Mouse (Mus musculus): ENCODE results near the gene Elovl7. TPM values are rescaled to one million over a fixed set of nuclear protein-coding genes. Genes with fewer than 3 reads are reported as not detected.

Elovl7 gene
- polyA plus RNA-seq, 1 experiment from 2014 or later: 24.6 TPM

- H3K4me1 ChIP-seq (ENCODE audit: control insufficient read depth, insufficient read depth, low read length): 0 out of 2 replicates have a peak, but pooled peaks cover 7% of the 10 kb centered on the region
- H3K9ac ChIP-seq (replicated peaks; ENCODE audit: low read depth, low read length): no peak overlapping the region
- no peaks in the 10 kb centered on the region for H3K36me3 ChIP-seq (ENCODE audit: control insufficient read depth, insufficient read depth, low read length)
- no peaks in the 10 kb centered on the region for H3K27me3 ChIP-seq (ENCODE audit: control insufficient read depth, insufficient read depth, low read length)
- peak overlapping the region; percentile 41; the same call in 1 of the 2 replicates for H3K27ac ChIP-seq (ENCODE audit: low read length)
- 0 out of 2 replicates have a peak overlapping the region, but pooled peaks have one; percentile 0 for H3K4me2 ChIP-seq (replicated peaks; ENCODE audit: low read depth, low read length)
- H3K9me3 ChIP-seq (ENCODE audit: control insufficient read depth, low read depth, low read length): no peaks in the 10 kb centered on the region
- WGBS: 49% methylated on average over 5 of the region's 5 CpGs
- no peak for ATAC-seq (ENCODE audit: insufficient number of reproducible peaks, insufficient read depth, low FRiP score, low read depth)
- H3K4me3 ChIP-seq (ENCODE audit: low read depth, low read length): no peak overlapping the region
Observed at GRCm38 (mm10) chr13:108298241-108298640, 84.0 kb downstream of the Elovl7 start.

- Histone ChIP-seq H3K4me1 (ENCODE audit: control insufficient read depth, insufficient read depth, low read length) (0 out of 2 replicates have a peak, but pooled peaks cover 7% of the 10 kb centered on the region), H3K27me3 (ENCODE audit: control insufficient read depth, insufficient read depth, low read length) (no peaks in the 10 kb centered on the region), H3K36me3 (ENCODE audit: control insufficient read depth, insufficient read depth, low read length) (no peaks in the 10 kb centered on the region), H3K4me3 (ENCODE audit: low read depth, low read length) (no peak overlapping the region), H3K27ac (ENCODE audit: low read length) (peak overlapping the region; percentile 6; the same call in 1 of the 2 replicates), H3K9ac (replicated peaks; ENCODE audit: low read depth, low read length) (no peak overlapping the region), H3K9me3 (ENCODE audit: control insufficient read depth, low read depth, low read length) (no peaks in the 10 kb centered on the region), H3K4me2 (replicated peaks; ENCODE audit: low read depth, low read length) (no peak overlapping the region)
- 21% methylated on average over 5 of the region's 5 CpGs for WGBS
- ATAC-seq (ENCODE audit: insufficient number of reproducible peaks, insufficient read depth, low FRiP score, low read depth): peak; percentile 60; the same call in 1 of the 2 replicates
Observed at GRCm38 (mm10) chr13:108300346-108300950, 86.2 kb downstream of the Elovl7 start.

- ATAC-seq (ENCODE audit: insufficient number of reproducible peaks, insufficient read depth, low FRiP score, low read depth): no peak
- Histone ChIP-seq H3K4me2 (replicated peaks; ENCODE audit: low read depth, low read length) (no peak overlapping the region), H3K9me3 (ENCODE audit: control insufficient read depth, low read depth, low read length) (no peaks in the 10 kb centered on the region), H3K9ac (replicated peaks; ENCODE audit: low read depth, low read length) (no peak overlapping the region), H3K27ac (ENCODE audit: low read length) (peak overlapping the region; percentile 55), H3K36me3 (ENCODE audit: control insufficient read depth, insufficient read depth, low read length) (no peaks in the 10 kb centered on the region), H3K27me3 (ENCODE audit: control insufficient read depth, insufficient read depth, low read length) (no peaks in the 10 kb centered on the region), H3K4me3 (ENCODE audit: low read depth, low read length) (no peak overlapping the region), H3K4me1 (ENCODE audit: control insufficient read depth, insufficient read depth, low read length) (0 out of 2 replicates have a peak, but pooled peaks cover 7% of the 10 kb centered on the region)
- 48% methylated on average over 7 of the region's 7 CpGs for WGBS
Observed at GRCm38 (mm10) chr13:108301411-108301810, 87.2 kb downstream of the Elovl7 start.

DNA sequence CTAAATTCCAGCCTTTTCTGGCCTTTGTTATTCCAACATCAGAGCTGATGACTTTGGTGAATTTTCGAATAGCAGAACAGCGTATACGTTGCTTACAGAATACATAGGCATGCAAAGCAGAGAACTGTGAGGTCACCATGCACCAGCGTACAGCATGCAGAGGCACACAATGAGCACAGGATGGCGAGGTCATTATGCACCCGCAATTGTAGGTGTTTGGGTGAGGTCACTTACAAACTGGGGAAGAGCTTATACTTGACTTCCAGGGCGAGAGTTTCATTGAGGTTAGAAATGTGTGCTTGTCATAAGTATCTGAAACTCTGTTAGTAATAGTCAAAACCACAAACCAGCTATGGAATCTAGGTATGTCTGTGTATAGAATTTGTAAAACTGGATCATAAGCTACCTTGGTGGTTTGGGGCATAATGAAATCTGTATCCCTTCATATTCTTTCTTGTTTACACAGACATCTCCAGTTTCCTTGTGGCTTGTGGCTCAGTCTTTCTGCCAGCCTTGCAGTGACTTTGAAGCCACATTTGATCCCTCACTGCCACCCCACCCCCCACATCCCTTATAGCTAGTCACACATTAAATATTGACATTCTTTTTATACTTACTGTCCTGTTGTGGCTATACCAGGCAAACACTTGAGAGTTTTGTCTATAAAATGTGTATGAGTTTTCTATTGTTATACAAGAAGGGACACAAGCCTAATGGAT is 88.9 kb downstream of the Elovl7 start:
- Histone ChIP-seq H3K9me3 (ENCODE audit: control insufficient read depth, low read depth, low read length) (no peaks in the 10 kb centered on the region), H3K4me3 (ENCODE audit: low read depth, low read length) (no peak overlapping the region), H3K27ac (ENCODE audit: low read length) (no peak overlapping the region), H3K36me3 (ENCODE audit: control insufficient read depth, insufficient read depth, low read length) (no peaks in the 10 kb centered on the region), H3K9ac (replicated peaks; ENCODE audit: low read depth, low read length) (no peak overlapping the region), H3K4me1 (ENCODE audit: control insufficient read depth, insufficient read depth, low read length) (0 out of 2 replicates have a peak, but pooled peaks cover 7% of the 10 kb centered on the region), H3K4me2 (replicated peaks; ENCODE audit: low read depth, low read length) (no peak overlapping the region), H3K27me3 (ENCODE audit: control insufficient read depth, insufficient read depth, low read length) (no peaks in the 10 kb centered on the region)
- 72% methylated on average over 7 of the region's 7 CpGs for WGBS
- no peak for ATAC-seq (ENCODE audit: insufficient number of reproducible peaks, insufficient read depth, low FRiP score, low read depth)

- H3K4me1 ChIP-seq (ENCODE audit: control insufficient read depth, insufficient read depth, low read length): 0 out of 2 replicates have a peak, but pooled peaks cover 7% of the 10 kb centered on the region
- no peak for ATAC-seq (ENCODE audit: insufficient number of reproducible peaks, insufficient read depth, low FRiP score, low read depth)
- no peaks in the 10 kb centered on the region for H3K27me3 ChIP-seq (ENCODE audit: control insufficient read depth, insufficient read depth, low read length)
- no peak overlapping the region for H3K27ac ChIP-seq (ENCODE audit: low read length)
- no peak overlapping the region for H3K4me2 ChIP-seq (replicated peaks; ENCODE audit: low read depth, low read length)
- H3K9ac ChIP-seq (replicated peaks; ENCODE audit: low read depth, low read length): no peak overlapping the region
- no peak overlapping the region for H3K4me3 ChIP-seq (ENCODE audit: low read depth, low read length)
- no peaks in the 10 kb centered on the region for H3K36me3 ChIP-seq (ENCODE audit: control insufficient read depth, insufficient read depth, low read length)
- WGBS: 53% methylated on average over 1 of the region's 1 CpGs
- H3K9me3 ChIP-seq (ENCODE audit: control insufficient read depth, low read depth, low read length): no peaks in the 10 kb centered on the region
Observed at GRCm38 (mm10) chr13:108303841-108304240, 89.6 kb downstream of the Elovl7 start.

DNA sequence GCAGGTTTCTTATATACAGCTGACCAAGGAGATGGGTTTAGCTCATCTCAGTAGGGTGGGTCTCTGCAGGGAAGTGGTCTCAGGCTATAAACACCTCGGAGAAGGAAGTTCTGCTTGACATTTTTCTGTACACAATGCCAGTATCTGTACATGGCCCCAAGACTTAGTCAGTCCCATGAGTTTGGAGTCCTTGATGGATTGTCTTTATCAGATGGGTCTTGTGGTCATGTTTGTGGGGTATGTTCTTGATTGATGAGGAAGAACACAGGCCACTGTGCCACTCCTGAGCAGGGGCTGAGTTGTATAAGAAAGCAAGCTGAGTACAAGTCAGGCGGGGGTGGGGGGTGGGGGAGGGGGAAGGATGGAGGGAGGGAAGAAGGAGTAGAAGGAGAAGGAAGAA is 90.5 kb downstream of the Elovl7 start:
- Histone ChIP-seq H3K9me3 (ENCODE audit: control insufficient read depth, low read depth, low read length) (no peaks in the 10 kb centered on the region), H3K9ac (replicated peaks; ENCODE audit: low read depth, low read length) (no peak overlapping the region), H3K4me1 (ENCODE audit: control insufficient read depth, insufficient read depth, low read length) (0 out of 2 replicates have a peak, but pooled peaks cover 7% of the 10 kb centered on the region), H3K36me3 (ENCODE audit: control insufficient read depth, insufficient read depth, low read length) (no peaks in the 10 kb centered on the region), H3K4me2 (replicated peaks; ENCODE audit: low read depth, low read length) (no peak overlapping the region), H3K27me3 (ENCODE audit: control insufficient read depth, insufficient read depth, low read length) (no peaks in the 10 kb centered on the region), H3K27ac (ENCODE audit: low read length) (no peak overlapping the region), H3K4me3 (ENCODE audit: low read depth, low read length) (no peak overlapping the region)
- WGBS: 33% methylated on average over 2 of the region's 2 CpGs
- ATAC-seq (ENCODE audit: insufficient number of reproducible peaks, insufficient read depth, low FRiP score, low read depth): no peak

- Histone ChIP-seq H3K9ac (replicated peaks; ENCODE audit: low read depth, low read length) (peak within 1 kb of the TSS; percentile 37), H3K4me1 (ENCODE audit: control insufficient read depth, insufficient read depth, low read length) (0 out of 2 replicates have a peak, but pooled peaks cover 5% of the 10 kb centered on the region), H3K4me3 (ENCODE audit: low read depth, low read length) (peak within 1 kb of the TSS; percentile 76), H3K36me3 (ENCODE audit: control insufficient read depth, insufficient read depth, low read length) (no peaks in the 10 kb centered on the region), H3K27me3 (ENCODE audit: control insufficient read depth, insufficient read depth, low read length) (no peaks in the 10 kb centered on the region), H3K4me2 (replicated peaks; ENCODE audit: low read depth, low read length) (peak within 1 kb of the TSS; percentile 92), H3K27ac (ENCODE audit: low read length) (no peak within 1 kb of the TSS; the same call in 1 of the 2 replicates), H3K9me3 (ENCODE audit: control insufficient read depth, low read depth, low read length) (no peaks in the 10 kb centered on the region)
- ATAC-seq (ENCODE audit: insufficient number of reproducible peaks, insufficient read depth, low FRiP score, low read depth): peak; percentile 98
- under 1% methylated on average over 48 of the region's 48 CpGs for WGBS
Observed at GRCm38 (mm10) chr13:108315702-108316486, 101.7 kb downstream of the Elovl7 start, which contains the start of gene Depdc1b. Gene Depdc1b (plus strand): TSS chr13:108316332.

- under 1% methylated on average over 32 of the region's 32 CpGs for WGBS
Observed at GRCm38 (mm10) chr13:108316487-108316903, 102.3 kb downstream of the Elovl7 start.

More at GRCm38 (mm10) chr13:108316487-108316903, 102.3 kb downstream of the Elovl7 start:
- 0 out of 2 replicates have a peak, but pooled peaks cover 5% of the 10 kb centered on the region for H3K4me1 ChIP-seq (ENCODE audit: control insufficient read depth, insufficient read depth, low read length)
- H3K27ac ChIP-seq (ENCODE audit: low read length): no peak overlapping the region
- H3K9ac ChIP-seq (replicated peaks; ENCODE audit: low read depth, low read length): peak overlapping the region; percentile 37
- peak; percentile 51 for ATAC-seq (ENCODE audit: insufficient number of reproducible peaks, insufficient read depth, low FRiP score, low read depth)
- no peaks in the 10 kb centered on the region for H3K27me3 ChIP-seq (ENCODE audit: control insufficient read depth, insufficient read depth, low read length)
- peak overlapping the region; percentile 92 for H3K4me2 ChIP-seq (replicated peaks; ENCODE audit: low read depth, low read length)
- no peaks in the 10 kb centered on the region for H3K9me3 ChIP-seq (ENCODE audit: control insufficient read depth, low read depth, low read length)
- no peaks in the 10 kb centered on the region for H3K36me3 ChIP-seq (ENCODE audit: control insufficient read depth, insufficient read depth, low read length)
- peak overlapping the region; percentile 76 for H3K4me3 ChIP-seq (ENCODE audit: low read depth, low read length)

Data from stomach, embryonic 14.5 days (tissue).